Mouse (Mus musculus) small intestine, adult 2 months (tissue): ENCODE measurements around the gene Cd33.

Source experiments
- CTCF ChIP-seq: fragments of 200-500 bp; IDR thresholded peaks from 2 replicates; pipeline ENCODE4 v1.5.1; 2012; ENCODE audit warnings: low read depth, mild to moderate bottlenecking, control low read depth, inconsistent platforms, low read length, moderate library complexity, mixed read lengths; ENCODE audit not compliant: insufficient replicate concordance, insufficient read length; ENCODE audit errors: extremely low read depth
- POLR2A ChIP-seq: fragments of 200-500 bp; IDR thresholded peaks from 2 replicates; pipeline ENCODE4 v1.6.1; 2012; ENCODE audit warnings: low read depth, mild to moderate bottlenecking, control low read depth, inconsistent platforms, low read length, moderate library complexity

DNA sequence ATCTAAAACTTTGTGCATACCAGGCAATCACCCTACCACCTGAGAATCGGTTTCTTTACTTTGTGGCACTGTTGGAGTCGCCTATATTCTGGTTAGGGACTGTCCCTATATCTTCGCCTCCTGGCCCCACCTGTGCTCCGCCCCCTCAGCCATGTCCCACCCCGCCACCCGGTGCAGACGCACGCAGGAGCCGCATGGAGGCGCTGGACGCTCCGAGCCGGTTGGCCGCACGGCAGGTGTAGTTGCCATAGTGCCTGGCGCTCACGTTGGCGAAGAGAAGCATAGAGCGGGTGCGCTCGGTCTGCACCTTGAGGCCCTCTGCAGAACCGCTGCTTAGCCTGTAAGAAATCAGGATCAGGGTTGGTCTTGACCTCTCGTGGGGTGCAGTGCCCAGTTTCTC, 68.5 kb downstream of the Cd33 start:
- TF ChIP-seq CTCF (no peak), POLR2A (no peak)
